Mouse (Mus musculus): ENCODE results near the gene Lrig2. TPM values are rescaled to one million over a fixed set of nuclear protein-coding genes. Genes with fewer than 3 reads are reported as not detected.

Lrig2 gene
- polyA plus RNA-seq, 1 experiment from 2014 or later: 6.4 TPM

GRCm38 (mm10) chr3:104496176-104496575 is 15.5 kb downstream of the Lrig2 start:
- Histone ChIP-seq H3K4me2 (replicated peaks; ENCODE audit: low read depth) (no peak overlapping the region), H3K4me1 (replicated peaks; ENCODE audit: control insufficient read depth, insufficient read depth, low read length) (no peaks in the 10 kb centered on the region), H3K9me3 (ENCODE audit: control insufficient read depth) (no peaks in the 10 kb centered on the region), H3K4me3 (ENCODE audit: low read depth, low read length) (no peak overlapping the region), H3K9ac (ENCODE audit: low read depth, low read length) (no peak overlapping the region), H3K36me3 (ENCODE audit: control insufficient read depth, insufficient read depth) (peaks cover 33% of the 10 kb centered on the region), H3K27me3 (replicated peaks; ENCODE audit: control insufficient read depth, insufficient read depth, low read length) (no peaks in the 10 kb centered on the region), H3K27ac (ENCODE audit: low read depth, low read length) (0 out of 2 replicates have a peak overlapping the region, but pooled peaks have one; percentile 42)
- ATAC-seq: no peak
- TF ChIP-seq CTCF (IDR thresholded peaks at IDR 0.05; ENCODE audit: low read depth): no peak
- WGBS: 86% methylated on average over 4 of the region's 4 CpGs

- no peak for ATAC-seq
- Histone ChIP-seq H3K27ac (ENCODE audit: low read depth, low read length) (no peak overlapping the region), H3K4me3 (ENCODE audit: low read depth, low read length) (no peak overlapping the region), H3K9me3 (ENCODE audit: control insufficient read depth) (no peaks in the 10 kb centered on the region), H3K36me3 (ENCODE audit: control insufficient read depth, insufficient read depth) (peaks cover 42% of the 10 kb centered on the region), H3K4me1 (replicated peaks; ENCODE audit: control insufficient read depth, insufficient read depth, low read length) (no peaks in the 10 kb centered on the region), H3K4me2 (replicated peaks; ENCODE audit: low read depth) (no peak overlapping the region), H3K9ac (ENCODE audit: low read depth, low read length) (no peak overlapping the region), H3K27me3 (replicated peaks; ENCODE audit: control insufficient read depth, insufficient read depth, low read length) (no peaks in the 10 kb centered on the region)
- no peak for TF ChIP-seq CTCF (IDR thresholded peaks at IDR 0.05; ENCODE audit: low read depth)
- 78% methylated on average over 1 of the region's 1 CpGs for whole genome bisulfite sequencing
These were observed 30.6 kb downstream of the Lrig2 start for GRCm38 (mm10) chr3:104480946-104481719.

GRCm38 (mm10) chr3:104478056-104478455 is 33.7 kb downstream of the Lrig2 start:
- no peak overlapping the region for H3K4me2 ChIP-seq (replicated peaks; ENCODE audit: low read depth)
- H3K27ac ChIP-seq (ENCODE audit: low read depth, low read length): no peak overlapping the region
- no peaks in the 10 kb centered on the region for H3K9me3 ChIP-seq (ENCODE audit: control insufficient read depth)
- H3K9ac ChIP-seq (ENCODE audit: low read depth, low read length): no peak overlapping the region
- TF ChIP-seq CTCF (IDR thresholded peaks at IDR 0.05; ENCODE audit: low read depth): no peak
- no peaks in the 10 kb centered on the region for H3K27me3 ChIP-seq (replicated peaks; ENCODE audit: control insufficient read depth, insufficient read depth, low read length)
- peaks cover 40% of the 10 kb centered on the region for H3K36me3 ChIP-seq (ENCODE audit: control insufficient read depth, insufficient read depth)
- WGBS: 94% methylated on average over 1 of the region's 1 CpGs
- no peaks in the 10 kb centered on the region for H3K4me1 ChIP-seq (replicated peaks; ENCODE audit: control insufficient read depth, insufficient read depth, low read length)
- no peak for ATAC-seq
- no peak overlapping the region for H3K4me3 ChIP-seq (ENCODE audit: low read depth, low read length)

DNA sequence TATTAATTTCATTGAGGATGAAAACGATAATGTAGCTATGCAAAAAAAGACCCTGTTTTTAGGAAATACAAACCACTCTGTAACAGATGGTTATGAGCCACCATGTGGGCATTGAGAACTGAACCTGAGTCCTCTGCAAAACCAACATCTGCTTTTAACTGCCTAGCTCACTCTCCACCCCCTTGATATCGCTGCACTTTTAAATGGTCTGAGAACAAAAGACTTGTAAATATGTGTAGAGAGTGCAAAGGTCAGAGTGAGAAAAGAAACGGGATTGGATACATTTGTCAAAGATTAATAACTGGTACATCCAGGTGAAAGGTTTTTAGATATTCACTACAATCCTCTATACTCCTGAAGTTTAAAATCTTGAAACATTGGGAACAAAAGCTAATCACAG is 42.3 kb downstream of the Lrig2 start:
- WGBS: 48% methylated on average over 3 of the region's 3 CpGs
- Histone ChIP-seq H3K4me3 (ENCODE audit: low read depth, low read length) (no peak overlapping the region), H3K27ac (ENCODE audit: low read depth, low read length) (no peak overlapping the region), H3K9me3 (ENCODE audit: control insufficient read depth) (no peaks in the 10 kb centered on the region), H3K27me3 (replicated peaks; ENCODE audit: control insufficient read depth, insufficient read depth, low read length) (no peaks in the 10 kb centered on the region), H3K9ac (ENCODE audit: low read depth, low read length) (no peak overlapping the region), H3K4me2 (replicated peaks; ENCODE audit: low read depth) (peak overlapping the region; percentile 24; the same call in 1 of the 2 replicates), H3K36me3 (ENCODE audit: control insufficient read depth, insufficient read depth) (peaks cover 28% of the 10 kb centered on the region), H3K4me1 (replicated peaks; ENCODE audit: control insufficient read depth, insufficient read depth, low read length) (no peaks in the 10 kb centered on the region)
- no peak for TF ChIP-seq CTCF (IDR thresholded peaks at IDR 0.05; ENCODE audit: low read depth)
- no peak for ATAC-seq

DNA sequence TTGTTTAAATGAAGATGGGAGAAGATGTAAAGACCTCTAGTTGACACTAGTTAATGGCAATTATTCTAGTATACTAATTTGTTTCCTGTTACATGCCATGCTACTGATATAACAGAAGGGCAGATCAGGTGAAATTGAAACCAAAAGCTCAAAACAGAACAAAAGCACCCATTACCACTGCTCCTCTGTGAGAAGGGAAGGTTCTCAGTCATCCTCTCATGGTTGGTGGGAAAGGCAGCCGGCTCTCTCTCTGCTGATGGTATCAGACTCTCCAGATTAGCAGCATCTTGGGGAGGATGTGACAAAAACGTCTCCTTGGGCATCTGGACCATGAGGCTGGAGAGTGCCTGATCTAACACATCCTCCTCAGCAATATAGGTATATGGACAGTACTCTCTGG is 50.5 kb downstream of the Lrig2 start:
- no peak for TF ChIP-seq CTCF (IDR thresholded peaks at IDR 0.05; ENCODE audit: low read depth)
- no peaks in the 10 kb centered on the region for H3K27me3 ChIP-seq (replicated peaks; ENCODE audit: control insufficient read depth, insufficient read depth, low read length)
- no peak for ATAC-seq

GRCm38 (mm10) chr3:104458588-104458987 is 53.1 kb downstream of the Lrig2 start:
- TF ChIP-seq CTCF (IDR thresholded peaks at IDR 0.05; ENCODE audit: low read depth): no peak
- no peaks in the 10 kb centered on the region for H3K4me1 ChIP-seq (replicated peaks; ENCODE audit: control insufficient read depth, insufficient read depth, low read length)
- WGBS: 100% methylated on average over 1 of the region's 1 CpGs
- peaks cover 71% of the 10 kb centered on the region for H3K36me3 ChIP-seq (ENCODE audit: control insufficient read depth, insufficient read depth)
- no peak overlapping the region; the same call in 1 of the 2 replicates for H3K27ac ChIP-seq (ENCODE audit: low read depth, low read length)
- no peaks in the 10 kb centered on the region for H3K9me3 ChIP-seq (ENCODE audit: control insufficient read depth)
- H3K9ac ChIP-seq (ENCODE audit: low read depth, low read length): no peak overlapping the region
- ATAC-seq: no peak
- H3K27me3 ChIP-seq (replicated peaks; ENCODE audit: control insufficient read depth, insufficient read depth, low read length): no peaks in the 10 kb centered on the region
- no peak overlapping the region for H3K4me3 ChIP-seq (ENCODE audit: low read depth, low read length)
- no peak overlapping the region for H3K4me2 ChIP-seq (replicated peaks; ENCODE audit: low read depth)

More for the DNA sequence above, 50.5 kb downstream of the Lrig2 start:
- Histone ChIP-seq H3K4me3 (ENCODE audit: low read depth, low read length) (no peak overlapping the region), H3K9ac (ENCODE audit: low read depth, low read length) (no peak overlapping the region), H3K4me2 (replicated peaks; ENCODE audit: low read depth) (no peak overlapping the region), H3K4me1 (replicated peaks; ENCODE audit: control insufficient read depth, insufficient read depth, low read length) (no peaks in the 10 kb centered on the region), H3K36me3 (ENCODE audit: control insufficient read depth, insufficient read depth) (peaks cover 78% of the 10 kb centered on the region), H3K9me3 (ENCODE audit: control insufficient read depth) (no peaks in the 10 kb centered on the region), H3K27ac (ENCODE audit: low read depth, low read length) (no peak overlapping the region)
- WGBS: 71% methylated on average over 2 of the region's 2 CpGs
